Mouse (Mus musculus): Measurements from ENCODE around the gene Myh10. TPM values are rescaled to one million over a fixed set of nuclear protein-coding genes. Genes with fewer than 3 reads are reported as not detected.
A peak's percentile ranks its signal among the peaks of the same experiment; 100 is the strongest.

Gene Myh10
- polyA plus RNA-seq, 1 experiment from 2014 or later: 115 TPM

DNA sequence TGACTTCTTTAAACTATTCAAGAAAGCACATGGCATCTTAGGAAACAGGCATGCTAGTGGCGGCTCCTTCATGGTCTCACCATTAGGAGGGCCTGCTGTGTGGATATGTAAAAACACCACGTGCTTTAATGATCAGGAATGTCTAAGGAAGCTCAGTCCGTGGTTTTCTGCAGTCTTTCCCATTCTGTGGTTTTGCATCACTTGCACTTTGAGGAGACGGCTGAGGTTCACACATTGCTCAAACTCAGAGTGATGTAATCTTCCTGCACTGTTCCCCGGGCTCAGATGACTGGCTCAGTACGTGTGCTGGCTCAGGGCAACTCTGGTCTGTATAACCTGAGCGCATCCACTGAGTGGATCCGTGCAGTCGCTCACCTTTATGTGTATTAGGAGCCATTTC lies 91.0 kb downstream of the Myh10 start:
- WGBS: 93% methylated on average over 9 of the region's 9 CpGs
- Histone ChIP-seq H3K27me3 (no peaks in the 10 kb centered on the region), H3K4me3 (no peak overlapping the region), H3K36me3 (peaks cover 77% of the 10 kb centered on the region), H3K9me3 (no peaks in the 10 kb centered on the region), H3K27ac (replicated peaks) (no peak overlapping the region), H3K4me2 (replicated peaks) (no peak overlapping the region), H3K4me1 (0 out of 2 replicates have a peak, but pooled peaks cover 12% of the 10 kb centered on the region), H3K9ac (replicated peaks) (no peak overlapping the region)
- no peak for ATAC-seq (replicated peaks)

DNA sequence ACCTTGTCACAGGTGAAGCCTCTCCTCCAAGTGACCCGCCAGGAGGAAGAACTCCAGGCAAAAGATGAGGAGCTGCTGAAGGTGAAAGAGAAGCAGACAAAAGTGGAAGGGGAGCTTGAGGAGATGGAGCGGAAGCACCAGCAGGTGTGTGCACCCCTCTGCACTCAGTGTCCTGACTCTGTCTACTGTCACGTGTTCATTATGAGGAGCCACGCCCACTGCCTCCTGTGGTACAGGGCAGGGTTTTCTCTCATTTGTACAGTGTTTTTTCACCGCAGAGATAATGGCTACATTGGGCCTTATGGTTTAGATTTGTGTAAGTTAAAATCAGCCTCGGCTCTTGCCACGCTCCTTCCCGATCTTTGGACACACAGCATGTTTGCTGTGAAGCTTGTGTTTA lies 94.5 kb downstream of the Myh10 start:
- ATAC-seq (replicated peaks): no peak
- H3K4me1 ChIP-seq: no peaks in the 10 kb centered on the region
- H3K4me3 ChIP-seq: no peak overlapping the region
- no peaks in the 10 kb centered on the region for H3K9me3 ChIP-seq
- H3K4me2 ChIP-seq (replicated peaks): no peak overlapping the region
- no peaks in the 10 kb centered on the region for H3K27me3 ChIP-seq
- no peak overlapping the region for H3K9ac ChIP-seq (replicated peaks)
- no peak overlapping the region for H3K27ac ChIP-seq (replicated peaks)
- WGBS: 86% methylated on average over 8 of the region's 8 CpGs
- H3K36me3 ChIP-seq: peaks cover 96% of the 10 kb centered on the region

DNA sequence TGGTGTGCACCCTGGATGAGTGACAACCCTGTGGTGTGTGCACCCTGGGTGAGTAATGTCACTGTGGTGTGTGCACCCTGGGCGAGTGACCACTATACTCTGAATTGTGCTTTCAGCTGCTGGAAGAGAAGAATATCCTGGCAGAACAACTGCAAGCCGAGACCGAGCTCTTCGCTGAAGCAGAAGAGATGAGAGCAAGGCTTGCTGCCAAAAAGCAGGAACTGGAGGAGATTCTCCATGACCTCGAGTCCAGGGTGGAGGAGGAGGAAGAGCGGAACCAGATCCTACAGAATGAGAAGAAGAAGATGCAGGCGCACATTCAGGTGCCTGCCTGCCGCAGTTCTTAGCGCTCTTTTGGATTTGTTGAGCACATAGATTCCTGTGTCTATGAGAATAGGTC lies 95.9 kb downstream of the Myh10 start:
- 87% methylated on average over 9 of the region's 9 CpGs for WGBS

DNA sequence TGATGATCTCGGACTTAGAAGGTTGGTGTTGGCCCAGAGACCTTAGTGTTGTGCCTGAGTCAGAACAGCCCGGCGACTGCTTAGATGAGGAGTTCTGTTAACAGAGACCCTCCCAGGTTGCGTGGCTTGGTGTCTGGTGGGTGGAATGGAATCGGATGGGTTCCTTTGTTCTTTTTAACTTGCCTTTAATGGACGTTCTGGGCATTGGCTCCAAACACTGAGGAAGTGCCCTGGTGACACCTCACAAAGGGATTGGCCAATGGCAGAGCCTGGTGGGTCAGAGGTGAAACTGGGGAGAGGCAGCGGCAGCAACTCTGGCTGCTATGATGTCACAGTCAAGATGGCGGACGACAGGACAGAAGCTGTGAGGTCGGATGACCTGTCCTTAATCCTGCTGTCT lies 99.4 kb downstream of the Myh10 start:
- H3K4me1 ChIP-seq: no peaks in the 10 kb centered on the region
- no peak overlapping the region for H3K4me2 ChIP-seq (replicated peaks)
- no peaks in the 10 kb centered on the region for H3K27me3 ChIP-seq
- H3K4me3 ChIP-seq: no peak overlapping the region
- WGBS: 89% methylated on average over 10 of the region's 10 CpGs
- H3K9ac ChIP-seq (replicated peaks): no peak overlapping the region
- H3K36me3 ChIP-seq: peaks cover 98% of the 10 kb centered on the region
- no peak for ATAC-seq (replicated peaks)
- no peak overlapping the region for H3K27ac ChIP-seq (replicated peaks)
- H3K9me3 ChIP-seq: no peaks in the 10 kb centered on the region

More for the DNA sequence above, 95.9 kb downstream of the Myh10 start:
- H3K9ac ChIP-seq (replicated peaks): no peak overlapping the region
- no peak for ATAC-seq (replicated peaks)
- peaks cover 97% of the 10 kb centered on the region for H3K36me3 ChIP-seq
- H3K27me3 ChIP-seq: no peaks in the 10 kb centered on the region
- no peaks in the 10 kb centered on the region for H3K4me1 ChIP-seq
- no peak overlapping the region for H3K27ac ChIP-seq (replicated peaks)
- no peaks in the 10 kb centered on the region for H3K9me3 ChIP-seq
- no peak overlapping the region for H3K4me2 ChIP-seq (replicated peaks)
- no peak overlapping the region for H3K4me3 ChIP-seq

DNA sequence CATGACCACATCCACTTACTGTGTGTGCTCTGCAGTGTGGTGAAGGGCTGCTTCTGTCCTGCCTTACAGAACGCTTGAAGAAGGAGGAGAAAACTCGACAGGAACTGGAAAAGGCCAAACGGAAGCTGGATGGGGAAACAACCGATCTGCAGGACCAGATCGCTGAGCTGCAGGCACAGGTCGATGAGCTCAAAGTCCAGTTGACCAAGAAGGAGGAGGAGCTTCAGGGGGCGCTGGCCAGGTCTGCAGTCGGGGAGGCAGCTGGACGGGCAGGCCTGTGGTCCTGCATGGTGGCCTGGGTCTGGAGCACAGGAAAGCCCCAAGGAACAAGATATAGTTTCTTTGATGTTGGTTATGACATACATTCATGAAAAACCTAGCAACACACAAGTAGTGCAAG lies 100.4 kb downstream of the Myh10 start:
- Histone ChIP-seq H3K27me3 (no peaks in the 10 kb centered on the region), H3K4me1 (no peaks in the 10 kb centered on the region), H3K36me3 (peaks cover 95% of the 10 kb centered on the region), H3K27ac (replicated peaks) (no peak overlapping the region), H3K9ac (replicated peaks) (no peak overlapping the region), H3K9me3 (no peaks in the 10 kb centered on the region), H3K4me3 (no peak overlapping the region), H3K4me2 (replicated peaks) (no peak overlapping the region)
- WGBS: 92% methylated on average over 9 of the region's 9 CpGs
- no peak for ATAC-seq (replicated peaks)

DNA sequence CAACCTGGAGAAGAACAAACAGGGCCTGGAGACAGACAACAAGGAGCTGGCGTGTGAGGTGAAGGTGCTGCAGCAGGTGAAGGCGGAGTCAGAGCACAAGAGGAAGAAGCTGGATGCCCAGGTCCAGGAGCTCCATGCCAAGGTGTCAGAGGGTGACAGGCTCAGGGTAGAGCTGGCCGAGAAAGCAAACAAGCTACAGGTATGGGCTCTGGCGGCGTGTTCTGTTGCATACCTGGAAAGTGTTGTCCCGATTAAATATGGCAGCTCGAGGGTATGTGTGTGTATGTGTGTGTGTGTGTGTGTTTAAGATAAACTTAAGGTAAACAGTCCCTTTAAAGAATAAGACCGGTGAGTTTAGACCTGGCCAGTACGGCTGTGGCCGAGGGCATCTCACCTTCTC lies 106.9 kb downstream of the Myh10 start:
- H3K27ac ChIP-seq (replicated peaks): no peak overlapping the region
- no peak overlapping the region for H3K9ac ChIP-seq (replicated peaks)
- H3K4me1 ChIP-seq: no peaks in the 10 kb centered on the region
- no peak overlapping the region for H3K4me2 ChIP-seq (replicated peaks)
- no peaks in the 10 kb centered on the region for H3K9me3 ChIP-seq
- 97% methylated on average over 10 of the region's 10 CpGs for WGBS
- H3K4me3 ChIP-seq: no peak overlapping the region
- no peak for ATAC-seq (replicated peaks)
- peaks cover 97% of the 10 kb centered on the region for H3K36me3 ChIP-seq
- H3K27me3 ChIP-seq: no peaks in the 10 kb centered on the region

DNA sequence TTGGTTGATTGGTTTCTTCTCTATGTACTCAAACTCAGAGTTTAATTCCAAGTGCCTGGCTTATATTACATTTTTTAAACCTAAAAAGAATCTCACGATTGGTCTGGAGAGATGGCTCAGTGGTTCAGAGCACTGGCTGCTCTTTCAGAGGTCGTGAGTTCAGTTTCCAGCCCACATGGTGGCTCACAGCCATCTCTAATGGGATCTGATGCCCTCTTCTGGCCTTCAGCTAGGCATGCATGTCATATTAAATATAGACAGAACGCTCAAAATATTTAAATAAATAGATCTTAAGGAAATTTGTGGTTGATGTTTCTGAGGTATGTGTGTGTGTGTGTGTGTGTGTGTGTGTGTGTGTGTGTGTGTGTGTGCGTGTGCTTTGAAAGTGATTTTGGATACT lies 113.8 kb downstream of the Myh10 start:
- ATAC-seq (replicated peaks): no peak
- 73% methylated on average over 4 of the region's 4 CpGs for WGBS
- Histone ChIP-seq H3K4me3 (no peak overlapping the region), H3K9me3 (no peaks in the 10 kb centered on the region), H3K27me3 (no peaks in the 10 kb centered on the region), H3K36me3 (peaks cover 96% of the 10 kb centered on the region), H3K4me2 (replicated peaks) (no peak overlapping the region), H3K9ac (replicated peaks) (no peak overlapping the region), H3K27ac (replicated peaks) (no peak overlapping the region), H3K4me1 (no peaks in the 10 kb centered on the region)

DNA sequence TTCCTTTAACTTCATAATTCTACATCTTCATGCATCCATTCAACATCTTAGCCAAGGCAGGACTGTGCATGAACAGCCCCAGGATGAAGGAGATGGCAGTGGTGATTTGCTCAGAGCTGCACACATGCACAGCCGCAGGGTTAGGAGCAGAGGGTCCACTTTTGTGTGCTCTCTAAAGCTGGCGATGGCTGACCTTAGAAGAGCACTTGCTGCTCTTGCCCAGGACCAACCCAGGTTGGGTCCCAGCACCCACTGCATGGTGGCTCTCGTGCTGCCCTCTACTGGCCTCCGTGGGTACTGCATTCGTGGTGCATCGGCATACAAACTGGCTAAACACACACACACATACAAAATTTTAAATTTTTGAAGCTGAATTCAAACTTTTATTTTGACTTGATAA lies 116.4 kb downstream of the Myh10 start:
- no peak overlapping the region for H3K4me3 ChIP-seq
- peak; percentile 64 for ATAC-seq (replicated peaks)
- WGBS: 36% methylated on average over 6 of the region's 6 CpGs
- no peaks in the 10 kb centered on the region for H3K4me1 ChIP-seq
- no peak overlapping the region for H3K9ac ChIP-seq (replicated peaks)
- no peak overlapping the region for H3K27ac ChIP-seq (replicated peaks)
- H3K27me3 ChIP-seq: no peaks in the 10 kb centered on the region
- peaks cover 94% of the 10 kb centered on the region for H3K36me3 ChIP-seq
- no peak overlapping the region for H3K4me2 ChIP-seq (replicated peaks)
- no peaks in the 10 kb centered on the region for H3K9me3 ChIP-seq

DNA sequence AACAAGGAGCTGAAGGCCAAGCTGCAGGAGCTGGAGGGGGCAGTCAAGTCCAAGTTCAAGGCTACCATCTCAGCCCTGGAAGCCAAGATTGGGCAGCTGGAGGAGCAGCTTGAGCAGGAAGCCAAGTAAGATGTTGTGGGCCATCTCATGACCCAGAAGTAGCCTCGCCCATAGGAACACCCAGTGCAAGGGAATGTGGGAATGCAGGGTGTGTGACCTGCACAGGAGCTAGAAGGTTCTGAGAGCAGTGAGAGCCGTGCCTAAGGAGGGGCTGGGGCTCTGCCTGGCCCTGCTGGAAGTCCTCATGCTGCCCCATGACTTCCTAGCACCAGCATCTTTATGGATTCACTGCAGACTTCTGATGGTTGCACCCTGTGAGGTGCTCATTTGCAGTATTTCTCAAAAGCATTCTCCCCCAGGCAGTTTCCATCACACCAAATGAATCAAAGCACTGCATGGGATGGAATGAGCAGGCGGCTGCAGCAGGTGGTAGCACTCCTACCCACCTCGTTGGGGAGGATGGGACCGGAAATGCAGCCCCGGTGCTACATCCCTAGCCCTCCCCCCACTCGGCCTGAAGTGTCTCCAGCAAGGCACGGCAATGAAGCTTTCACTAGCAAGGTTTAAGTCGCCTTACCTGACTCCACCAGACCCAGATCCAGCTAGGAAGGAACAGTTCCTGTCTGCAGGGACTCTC lies 120.7 kb downstream of the Myh10 start:
- Histone ChIP-seq H3K4me2 (replicated peaks) (no peak overlapping the region), H3K27ac (replicated peaks) (no peak overlapping the region), H3K9me3 (no peaks in the 10 kb centered on the region), H3K4me1 (no peaks in the 10 kb centered on the region), H3K9ac (replicated peaks) (no peak overlapping the region), H3K4me3 (no peak overlapping the region), H3K27me3 (no peaks in the 10 kb centered on the region), H3K36me3 (peaks cover 93% of the 10 kb centered on the region)
- no peak for ATAC-seq (replicated peaks)
- WGBS: 94% methylated on average over 9 of the region's 9 CpGs

DNA sequence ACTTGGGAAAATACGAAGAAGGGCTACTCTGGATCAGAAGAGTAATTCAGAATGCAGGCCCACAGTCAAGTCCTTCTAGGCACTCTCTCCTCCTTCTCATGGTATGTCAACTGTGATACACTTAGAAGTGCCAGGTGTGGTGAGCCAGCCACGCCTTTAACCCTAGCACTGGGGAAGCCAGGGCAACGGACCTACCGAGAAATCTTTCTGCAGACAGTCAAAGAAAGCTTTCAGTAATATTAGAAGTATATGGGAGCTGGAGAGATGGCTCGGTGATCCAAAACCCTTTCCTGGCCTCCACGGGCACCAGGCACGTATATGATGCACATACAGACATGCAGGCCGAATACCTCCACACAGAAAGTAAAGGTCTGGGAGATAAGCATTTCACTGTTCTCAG lies 127.1 kb downstream of the Myh10 start:
- no peak overlapping the region for H3K4me3 ChIP-seq
- no peaks in the 10 kb centered on the region for H3K4me1 ChIP-seq
- 93% methylated on average over 8 of the region's 8 CpGs for WGBS
- no peak overlapping the region for H3K27ac ChIP-seq (replicated peaks)
- no peaks in the 10 kb centered on the region for H3K9me3 ChIP-seq
- H3K36me3 ChIP-seq: peaks cover 75% of the 10 kb centered on the region
- no peak overlapping the region for H3K4me2 ChIP-seq (replicated peaks)
- no peaks in the 10 kb centered on the region for H3K27me3 ChIP-seq
- no peak overlapping the region for H3K9ac ChIP-seq (replicated peaks)
- no peak for ATAC-seq (replicated peaks)

DNA sequence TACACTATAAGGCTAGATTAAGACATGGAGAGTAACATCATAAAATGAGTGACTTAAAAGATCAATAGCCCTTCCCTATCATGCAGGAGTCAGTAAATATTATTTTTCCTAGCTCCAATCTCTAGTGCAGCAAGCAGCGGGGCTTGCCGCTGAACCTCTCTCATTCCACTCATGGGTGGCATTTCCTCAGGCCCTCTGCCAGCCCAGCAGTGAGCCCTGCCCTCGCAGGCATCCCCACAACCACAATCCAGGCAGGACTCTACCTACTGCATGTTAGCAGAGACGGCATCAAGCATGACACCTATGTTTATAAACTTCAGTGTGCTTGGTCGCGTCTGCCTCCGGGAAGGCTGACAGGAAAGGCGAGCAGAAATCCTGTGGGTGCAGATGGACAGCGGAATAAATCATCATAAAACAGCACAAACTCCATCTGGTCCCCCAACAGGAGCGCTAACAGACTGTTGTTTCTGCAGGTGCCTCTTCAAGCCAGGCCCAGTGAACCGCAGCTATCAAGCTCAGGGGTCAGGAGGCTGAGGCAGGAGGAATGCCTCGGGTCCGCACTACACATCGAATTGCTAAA lies 128.0 kb downstream of the Myh10 start:
- Histone ChIP-seq H3K9ac (replicated peaks) (no peak overlapping the region), H3K4me2 (replicated peaks) (no peak overlapping the region), H3K4me1 (no peaks in the 10 kb centered on the region), H3K36me3 (peaks cover 66% of the 10 kb centered on the region), H3K27ac (replicated peaks) (no peak overlapping the region), H3K9me3 (no peaks in the 10 kb centered on the region), H3K27me3 (no peaks in the 10 kb centered on the region), H3K4me3 (no peak overlapping the region)
- 87% methylated on average over 14 of the region's 14 CpGs for WGBS
- ATAC-seq (replicated peaks): no peak

DNA sequence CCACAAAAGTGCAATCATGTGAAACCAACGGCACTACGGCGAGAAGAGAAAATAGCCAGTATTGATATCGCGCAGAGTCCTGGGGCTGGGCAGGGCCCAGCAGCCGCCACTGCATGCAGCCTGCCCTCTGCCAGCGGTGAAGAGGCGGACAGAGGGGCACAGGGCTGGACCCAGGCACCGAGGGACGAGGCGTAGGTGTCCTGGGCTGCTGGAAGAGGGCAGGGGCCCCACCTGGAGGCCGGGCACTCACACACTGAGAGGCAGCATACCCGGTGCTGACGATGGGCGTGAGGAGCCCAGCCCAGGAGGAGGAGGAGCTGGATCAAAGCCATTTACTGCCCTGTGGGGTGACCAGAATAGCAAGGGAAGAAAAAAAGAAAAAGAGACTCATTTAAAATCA lies 131.0 kb downstream of the Myh10 start:
- Histone ChIP-seq H3K27ac (replicated peaks) (no peak overlapping the region), H3K9me3 (no peaks in the 10 kb centered on the region), H3K9ac (replicated peaks) (no peak overlapping the region), H3K4me2 (replicated peaks) (no peak overlapping the region), H3K27me3 (no peaks in the 10 kb centered on the region), H3K4me1 (no peaks in the 10 kb centered on the region), H3K36me3 (peaks cover 49% of the 10 kb centered on the region), H3K4me3 (no peak overlapping the region)
- 86% methylated on average over 15 of the region's 15 CpGs for WGBS
- no peak for ATAC-seq (replicated peaks)

DNA sequence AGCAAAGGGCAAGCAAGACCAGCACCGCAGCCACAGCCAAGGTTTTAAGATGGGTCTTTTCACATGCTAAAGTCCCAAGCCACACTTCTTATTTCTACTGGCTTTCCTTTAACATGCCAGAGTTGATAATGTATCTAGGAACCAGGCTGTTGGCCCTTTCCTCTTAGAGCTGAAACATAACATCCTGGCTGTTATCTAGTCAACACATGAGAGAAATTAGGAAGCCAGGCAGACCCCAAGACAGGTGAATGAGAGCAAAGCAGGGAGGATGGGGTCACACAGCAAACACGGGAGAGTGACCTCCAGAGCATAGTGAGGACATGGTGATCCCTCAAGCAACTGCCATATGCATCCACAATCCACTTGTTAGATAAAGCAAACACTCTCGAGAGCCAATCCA lies 135.4 kb downstream of the Myh10 start:
- no peak overlapping the region for H3K27ac ChIP-seq (replicated peaks)
- no peaks in the 10 kb centered on the region for H3K27me3 ChIP-seq
- no peak overlapping the region for H3K4me2 ChIP-seq (replicated peaks)
- ATAC-seq (replicated peaks): no peak
- H3K4me1 ChIP-seq: no peaks in the 10 kb centered on the region
- peaks cover 53% of the 10 kb centered on the region for H3K36me3 ChIP-seq
- H3K4me3 ChIP-seq: no peak overlapping the region
- H3K9me3 ChIP-seq: no peaks in the 10 kb centered on the region
- H3K9ac ChIP-seq (replicated peaks): no peak overlapping the region
- 83% methylated on average over 3 of the region's 3 CpGs for WGBS

Measured in forebrain, embryonic 15.5 days (tissue).